Mouse (Mus musculus) intestine, embryonic 16.5 days (tissue): ENCODE measurements around the gene Samd4. TPM values are rescaled to one million over a fixed set of nuclear protein-coding genes. Genes with fewer than 3 reads are reported as not detected.

Experiments used
- ATAC-seq: fragments of 200-750 bp; cut with Nextera tagmentation; 2 replicates; pipeline ENCODE4 v1.8.0; 2017; ENCODE audit warnings: moderate TSS enrichment, moderate library complexity
- H3K27ac ChIP-seq: fragments of 300-500 bp; sonication (generic); 2 replicates; pipeline ENCODE4 v1.5.1; 2014; ENCODE audit warnings: mild to moderate bottlenecking, low read length
- H3K27me3 ChIP-seq: fragments of 300-500 bp; sonication (generic); replicated peaks from 2 replicates; pipeline ENCODE4 v1.6.1; 2014; ENCODE audit warnings: low read length, control low read depth, mixed read lengths; ENCODE audit not compliant: control insufficient read depth, insufficient read depth
- H3K36me3 ChIP-seq: fragments of 300-500 bp; sonication (generic); 2 replicates; pipeline ENCODE4 v1.6.1; 2014; ENCODE audit warnings: low read length, control low read depth; ENCODE audit not compliant: control insufficient read depth, insufficient read depth
- H3K4me1 ChIP-seq: fragments of 300-500 bp; sonication (generic); 2 replicates; pipeline ENCODE4 v1.6.1; 2014; ENCODE audit warnings: low read length, control low read depth, mixed read lengths; ENCODE audit not compliant: control insufficient read depth, insufficient read depth
- H3K4me2 ChIP-seq: fragments of 300-500 bp; sonication (generic); 2 replicates; pipeline ENCODE4 v1.6.1; 2014; ENCODE audit warnings: low read depth, low read length, control low read depth
- H3K4me3 ChIP-seq: fragments of 300-500 bp; sonication (generic); 2 replicates; pipeline ENCODE4 v1.5.1; 2014; ENCODE audit warnings: mild to moderate bottlenecking, low read length
- H3K9ac ChIP-seq: fragments of 300-500 bp; sonication (generic); 2 replicates; pipeline ENCODE4 v1.6.1; 2014; ENCODE audit warnings: low read depth, low read length
- H3K9me3 ChIP-seq: fragments of 300-500 bp; sonication (generic); 2 replicates; pipeline ENCODE4 v1.6.1; 2016; ENCODE audit warnings: low read length, control low read depth; ENCODE audit not compliant: control insufficient read depth
- WGBS: fragments of 180-500 bp; shearing (Covaris S2); extraction: QIAGEN DNeasy Blood & Tissue Kit; methylation state at CpG from one replicate; pipeline ENCODE4 v1.1.7; 2014; 5-methylcytosine and 5-hydroxymethylcytosine counted together
- polyA plus RNA-seq: library from polyadenylated mRNA; unstranded; fragments of >200 nt; fragmentation: Nextera tagmentation; extraction: Ambion mirVana; gene quantifications from 2 replicates; pipeline ENCODE4 v1.2.1, GENCODE M21; 2015

The Samd4 gene
- polyA plus RNA-seq, 1 experiment from 2014 or later = 4.2 TPM

DNA sequence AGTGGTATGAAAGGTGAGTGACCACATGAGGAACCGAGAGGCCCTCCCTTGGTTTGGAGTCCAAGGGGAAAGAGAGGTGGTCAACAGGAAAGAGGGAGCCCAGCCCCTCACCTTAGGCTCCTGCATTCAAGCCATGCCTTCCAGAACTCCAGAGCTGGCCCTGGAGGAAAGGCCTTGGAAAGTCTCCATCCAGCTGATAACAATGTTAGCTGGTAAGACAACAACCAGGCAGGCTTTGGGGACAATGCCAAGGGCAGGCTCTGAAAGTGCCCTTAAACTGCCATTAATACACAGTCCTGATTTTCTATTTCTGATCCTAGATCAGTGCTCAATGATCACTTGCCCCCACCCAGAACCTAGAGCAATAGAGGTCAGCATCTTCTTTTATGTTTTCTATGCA lies 170.4 kb downstream of the Samd4 start:
- no peak for ATAC-seq
- no peak overlapping the region for H3K9ac ChIP-seq
- WGBS = 88% methylated on average over 1 of the region's 1 CpGs
- H3K4me2 ChIP-seq = no peak overlapping the region
- no peaks in the 10 kb centered on the region for H3K27me3 ChIP-seq
- no peak overlapping the region for H3K4me3 ChIP-seq
- H3K27ac ChIP-seq = no peak overlapping the region
- no peaks in the 10 kb centered on the region for H3K36me3 ChIP-seq
- no peaks in the 10 kb centered on the region for H3K4me1 ChIP-seq
- H3K9me3 ChIP-seq = no peaks in the 10 kb centered on the region

DNA sequence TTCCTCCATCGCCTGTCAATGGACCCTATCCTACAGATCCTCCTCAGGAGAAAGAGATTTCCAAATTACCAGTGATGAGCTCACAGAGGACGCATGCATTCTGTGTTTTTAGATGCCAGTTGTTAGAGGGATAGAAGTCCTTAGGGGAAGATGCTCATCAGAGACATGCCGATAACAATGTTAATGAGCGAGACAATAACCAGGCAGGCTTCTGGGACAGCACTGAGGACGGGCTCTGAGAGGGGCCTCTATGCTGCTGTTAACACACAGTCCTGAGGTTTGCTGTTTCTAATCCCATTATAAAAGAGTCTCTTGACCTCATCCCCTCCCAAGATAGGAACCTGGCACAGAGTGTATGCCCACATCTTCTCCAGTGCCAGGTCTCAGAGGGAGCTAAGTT lies 171.2 kb downstream of the Samd4 start:
- Histone ChIP-seq H3K4me2 (no peak overlapping the region), H3K9me3 (no peaks in the 10 kb centered on the region), H3K27ac (no peak overlapping the region), H3K36me3 (no peaks in the 10 kb centered on the region), H3K27me3 (no peaks in the 10 kb centered on the region), H3K4me1 (no peaks in the 10 kb centered on the region), H3K9ac (no peak overlapping the region), H3K4me3 (no peak overlapping the region)
- 85% methylated on average over 5 of the region's 5 CpGs for WGBS
- no peak for ATAC-seq

DNA sequence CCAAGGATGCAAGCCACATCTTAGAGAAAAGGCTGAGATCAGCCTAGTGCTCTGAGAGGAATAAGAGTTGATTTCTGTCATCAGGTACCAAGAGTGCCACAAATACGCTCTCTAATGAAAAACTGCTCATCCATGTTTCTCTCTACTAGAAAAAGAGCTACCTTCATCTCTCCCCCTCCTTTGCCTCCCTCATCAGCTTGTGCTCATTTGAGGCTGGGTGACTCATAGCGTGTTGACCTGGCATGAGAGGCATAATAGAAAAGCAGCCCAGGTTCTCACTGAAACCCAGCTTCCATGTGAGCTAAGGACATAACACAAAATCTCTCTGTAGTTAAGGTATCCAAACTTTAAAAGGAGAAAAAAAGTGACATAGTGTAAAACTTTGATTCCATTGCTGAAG lies 176.3 kb downstream of the Samd4 start:
- no peak overlapping the region for H3K4me2 ChIP-seq
- ATAC-seq = no peak
- H3K27ac ChIP-seq = no peak overlapping the region
- WGBS = 85% methylated on average over 2 of the region's 2 CpGs
- H3K4me1 ChIP-seq = no peaks in the 10 kb centered on the region
- no peak overlapping the region for H3K4me3 ChIP-seq
- no peaks in the 10 kb centered on the region for H3K9me3 ChIP-seq
- no peak overlapping the region for H3K9ac ChIP-seq
- no peaks in the 10 kb centered on the region for H3K36me3 ChIP-seq
- no peaks in the 10 kb centered on the region for H3K27me3 ChIP-seq

DNA sequence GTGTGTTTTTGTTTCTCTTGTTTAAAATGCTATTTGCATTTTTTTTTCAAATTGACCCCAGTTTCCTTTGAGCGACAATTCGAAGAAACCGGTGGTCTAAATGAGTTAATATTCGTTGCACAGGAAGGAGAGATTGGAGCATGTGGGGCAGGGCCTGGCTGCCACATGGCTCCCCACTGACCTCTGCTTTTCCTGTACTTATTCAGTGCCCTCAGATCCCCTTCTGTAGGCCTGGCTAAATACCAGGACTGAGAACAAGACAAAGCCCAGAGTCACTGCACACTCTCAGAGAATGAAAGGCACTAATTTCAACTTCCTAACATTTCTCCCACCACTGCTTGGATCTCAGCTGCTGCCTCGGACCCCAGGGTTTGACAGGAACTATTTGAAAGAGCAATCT lies 182.4 kb downstream of the Samd4 start:
- 51% methylated on average over 5 of the region's 5 CpGs for WGBS
- Histone ChIP-seq H3K36me3 (no peaks in the 10 kb centered on the region), H3K9ac (no peak overlapping the region), H3K27me3 (no peaks in the 10 kb centered on the region), H3K27ac (no peak overlapping the region), H3K4me1 (no peaks in the 10 kb centered on the region; the same call in 1 of the 2 replicates), H3K4me3 (no peak overlapping the region), H3K4me2 (no peak overlapping the region), H3K9me3 (no peaks in the 10 kb centered on the region)
- ATAC-seq = no peak

DNA sequence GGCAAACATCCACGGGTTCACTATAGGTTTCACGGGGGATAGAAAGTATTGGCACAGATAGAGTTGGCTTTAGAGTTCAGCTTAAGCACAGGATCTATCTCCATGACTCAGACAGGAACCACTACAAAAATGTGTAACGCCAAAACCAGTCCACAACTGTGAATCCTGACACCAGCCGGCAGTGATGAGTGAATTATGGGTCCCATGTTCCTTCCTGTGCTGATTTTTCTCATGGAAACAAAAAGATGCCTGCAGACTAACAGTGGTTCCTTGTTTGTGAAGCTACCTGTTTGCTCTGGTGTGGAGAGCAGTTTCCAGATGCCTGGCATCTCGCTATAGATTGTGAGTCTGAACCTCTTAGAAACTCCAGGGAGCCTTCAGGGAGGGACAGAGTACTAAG lies 184.2 kb downstream of the Samd4 start:
- Histone ChIP-seq H3K9ac (no peak overlapping the region), H3K36me3 (no peaks in the 10 kb centered on the region), H3K27ac (no peak overlapping the region), H3K9me3 (no peaks in the 10 kb centered on the region), H3K4me2 (no peak overlapping the region), H3K4me1 (no peaks in the 10 kb centered on the region; the same call in 1 of the 2 replicates), H3K4me3 (no peak overlapping the region), H3K27me3 (no peaks in the 10 kb centered on the region)
- 75% methylated on average over 5 of the region's 5 CpGs for WGBS
- ATAC-seq = no peak

DNA sequence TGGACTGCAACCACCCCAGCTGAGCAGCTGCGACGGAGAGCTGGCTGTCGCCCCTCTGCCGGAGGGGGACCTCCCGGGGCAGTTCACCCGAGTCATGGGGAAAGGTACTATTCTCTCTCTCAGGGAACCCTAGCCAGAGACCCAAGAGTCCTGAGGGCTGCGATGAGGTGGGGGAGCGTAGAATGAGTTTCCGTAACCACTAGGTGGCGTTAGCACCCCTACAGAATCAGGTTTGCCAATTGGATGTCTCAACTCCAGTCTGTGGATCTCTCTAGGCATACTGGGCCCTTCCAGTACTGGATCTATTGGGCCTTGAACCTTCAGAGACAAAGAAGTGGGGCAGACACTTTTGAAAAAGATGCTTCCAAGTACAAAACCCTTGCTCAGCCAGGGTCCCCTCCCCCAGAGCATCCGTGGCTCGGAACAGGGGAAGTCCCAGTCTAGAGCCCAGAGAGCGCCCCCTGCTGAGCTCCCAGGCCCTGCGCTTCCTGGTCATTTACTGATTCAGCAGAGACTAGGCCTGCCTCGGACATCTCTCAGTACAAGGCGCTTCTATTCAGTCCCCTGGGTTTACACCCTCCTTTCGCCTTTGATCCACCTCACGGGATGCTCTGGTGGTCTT lies 191.5 kb downstream of the Samd4 start:
- Histone ChIP-seq H3K9me3 (no peaks in the 10 kb centered on the region), H3K27me3 (no peaks in the 10 kb centered on the region), H3K36me3 (no peaks in the 10 kb centered on the region), H3K4me1 (no peaks in the 10 kb centered on the region), H3K4me2 (no peak overlapping the region), H3K4me3 (no peak overlapping the region), H3K27ac (no peak overlapping the region), H3K9ac (no peak overlapping the region)
- 75% methylated on average over 18 of the region's 18 CpGs for WGBS
- no peak for ATAC-seq

DNA sequence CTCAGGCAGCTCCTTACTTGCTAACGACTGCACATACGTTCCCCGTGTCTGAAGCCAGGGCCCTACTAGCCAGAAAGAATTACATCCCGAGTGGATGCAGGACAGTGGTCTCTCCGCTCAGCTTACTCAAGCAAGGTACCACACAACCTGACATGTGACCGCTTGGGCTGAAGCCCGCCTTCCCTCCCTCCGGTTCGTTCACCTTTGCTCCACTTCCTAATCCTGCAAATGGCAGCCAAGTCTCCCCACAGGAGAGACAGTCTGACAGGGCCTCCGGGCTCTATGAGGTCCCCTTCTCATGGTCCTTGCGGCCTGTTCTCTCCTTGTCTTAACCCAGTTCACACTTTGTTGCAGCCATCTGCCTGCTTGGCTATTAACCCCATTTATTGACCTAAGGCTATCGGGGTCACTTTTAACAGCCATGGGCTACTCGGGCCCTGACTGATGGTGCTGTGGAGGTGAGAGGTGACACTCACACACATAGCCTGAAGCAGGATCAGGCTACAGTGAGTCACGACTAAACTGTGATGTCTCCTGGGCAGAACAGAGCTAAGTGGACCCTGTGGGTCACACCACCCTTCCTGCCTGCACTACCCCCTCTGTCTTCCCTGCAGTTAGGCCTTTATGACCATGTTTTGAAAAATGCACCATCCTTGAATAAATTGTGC lies 192.5 kb downstream of the Samd4 start:
- H3K9ac ChIP-seq = no peak overlapping the region
- no peaks in the 10 kb centered on the region for H3K27me3 ChIP-seq
- H3K9me3 ChIP-seq = no peaks in the 10 kb centered on the region
- no peaks in the 10 kb centered on the region for H3K4me1 ChIP-seq
- 71% methylated on average over 14 of the region's 14 CpGs for WGBS
- no peak overlapping the region for H3K27ac ChIP-seq
- H3K4me2 ChIP-seq = no peak overlapping the region
- no peaks in the 10 kb centered on the region for H3K36me3 ChIP-seq
- no peak overlapping the region for H3K4me3 ChIP-seq
- ATAC-seq = no peak

DNA sequence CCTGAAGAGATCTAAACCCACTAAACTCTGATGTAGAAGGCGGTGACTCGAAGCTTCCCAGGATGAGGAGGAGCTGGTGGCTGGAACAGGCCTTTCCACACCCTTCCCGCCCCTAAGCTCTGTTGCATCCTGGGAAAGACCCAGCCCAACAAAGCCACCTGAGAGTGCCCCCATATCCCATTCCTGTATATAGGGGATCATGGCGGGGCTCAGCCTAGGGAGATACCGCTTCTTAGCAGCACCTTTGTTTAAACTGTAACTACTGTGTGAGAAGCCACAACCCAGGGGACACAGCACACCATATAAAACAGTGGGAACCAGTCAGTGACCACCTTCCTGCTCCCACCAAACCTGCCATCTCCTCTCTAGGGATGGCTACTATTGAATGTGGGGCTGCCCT lies 193.2 kb downstream of the Samd4 start:
- no peak for ATAC-seq
- Histone ChIP-seq H3K9ac (no peak overlapping the region), H3K36me3 (no peaks in the 10 kb centered on the region), H3K4me3 (no peak overlapping the region), H3K4me2 (no peak overlapping the region), H3K4me1 (no peaks in the 10 kb centered on the region), H3K27ac (no peak overlapping the region), H3K9me3 (no peaks in the 10 kb centered on the region), H3K27me3 (no peaks in the 10 kb centered on the region)
- WGBS = 86% methylated on average over 5 of the region's 5 CpGs

DNA sequence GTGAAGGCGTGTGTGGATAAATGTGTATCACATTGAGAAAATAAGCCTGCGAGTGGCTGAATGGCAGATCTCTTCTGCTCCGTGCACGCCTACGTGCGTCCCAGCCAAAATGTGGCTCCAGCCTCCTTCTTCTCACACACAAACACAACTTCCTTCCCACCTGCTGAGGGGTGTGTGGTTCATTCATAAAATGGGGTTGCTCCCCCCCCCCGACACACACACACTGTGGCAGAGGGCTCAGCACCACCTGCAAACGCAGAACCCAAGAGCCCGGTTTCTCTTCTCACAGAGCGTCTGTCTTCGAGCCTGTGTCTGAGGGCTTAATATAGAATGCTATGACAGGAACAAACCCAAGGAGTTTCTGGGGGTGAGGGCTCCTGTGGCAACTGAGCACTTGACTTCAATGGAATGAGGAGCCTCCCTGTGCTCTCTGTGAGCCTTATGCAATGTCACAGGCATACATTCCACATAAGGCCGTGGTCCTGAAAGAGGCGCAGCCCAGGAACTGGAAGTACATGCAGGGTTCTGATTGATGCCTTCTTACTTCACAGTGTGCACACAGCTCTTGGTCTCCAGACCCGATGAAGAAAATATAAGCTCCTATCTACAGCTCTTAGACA lies 194.4 kb downstream of the Samd4 start:
- Histone ChIP-seq H3K27me3 (no peaks in the 10 kb centered on the region), H3K4me2 (no peak overlapping the region), H3K27ac (no peak overlapping the region), H3K36me3 (no peaks in the 10 kb centered on the region), H3K4me3 (no peak overlapping the region), H3K4me1 (no peaks in the 10 kb centered on the region), H3K9me3 (no peaks in the 10 kb centered on the region), H3K9ac (no peak overlapping the region)
- WGBS = 91% methylated on average over 14 of the region's 14 CpGs
- ATAC-seq = no peak
